Mouse (Mus musculus) frontal cortex, adult 2 months (tissue): ENCODE data around the gene Abi2. TPM values are rescaled to one million over a fixed set of nuclear protein-coding genes. Genes with fewer than 3 reads are reported as not detected.
A peak's percentile ranks its signal among the peaks of the same experiment; 100 is the strongest.
"Not testable (repeated sequence)": the region's sequence is repeated elsewhere in the genome, so short reads cannot be mapped to it uniquely, and the experiment has no call there.

Source experiments
- DNase-seq, 2 experiments: peaks; one replicate each; pipeline ENCODE4 v3.0.0; 2022; ENCODE audit warnings: low spot score in 1 of 2; ENCODE audit errors: extremely low spot score in 1 of 2
- polyA plus RNA-seq: library from polyadenylated mRNA; depleted of rRNA; stranded (reverse); fragments of >200 nt; gene quantifications from 2 replicates; pipeline ENCODE4 v1.2.3, GENCODE M21; 2012; rRNA removed

Gene Abi2
- 116 and 122 TPM in 2 replicates for polyA plus RNA-seq

- peak; percentile 70 to 90 for DNase-seq
Measured at GRCm38 (mm10) chr1:60409168-60409828, at the start of gene Abi2. TSS of gene Abi2 (plus strand) at chr1:60409619.

- DNase-seq, result no peak
Measured at GRCm38 (mm10) chr1:60361626-60362025, 47.8 kb upstream of the Abi2 start.

GRCm38 (mm10) chr1:60376556-60376955 is 32.9 kb upstream of the Abi2 start:
- no peak for DNase-seq

GRCm38 (mm10) chr1:60381910-60382309 is 27.5 kb upstream of the Abi2 start:
- DNase-seq, result peak in 1 of 2 experiments; percentile 61

GRCm38 (mm10) chr1:60404848-60405247 is 4.6 kb upstream of the Abi2 start:
- DNase-seq, result no peak

GRCm38 (mm10) chr1:60408501-60409167 is 785 bp upstream of the Abi2 start:
- no peak for DNase-seq

GRCm38 (mm10) chr1:60409928-60410817 is 754 bp downstream of the Abi2 start:
- peak; percentile 48 to 74 for DNase-seq

- no peak for DNase-seq
Measured at GRCm38 (mm10) chr1:60416724-60417123, 7.3 kb downstream of the Abi2 start.

- DNase-seq, result no peak
Measured at GRCm38 (mm10) chr1:60423882-60424281, 14.5 kb downstream of the Abi2 start.

GRCm38 (mm10) chr1:60428341-60428740 is 18.9 kb downstream of the Abi2 start:
- no peak for DNase-seq

GRCm38 (mm10) chr1:60428932-60429331 is 19.5 kb downstream of the Abi2 start:
- DNase-seq, result no peak

GRCm38 (mm10) chr1:60431531-60431930 is 22.1 kb downstream of the Abi2 start:
- no peak for DNase-seq

GRCm38 (mm10) chr1:60432497-60432896 is 23.1 kb downstream of the Abi2 start:
- no peak for DNase-seq

GRCm38 (mm10) chr1:60441438-60441837 is 32.0 kb downstream of the Abi2 start:
- not testable (repeated sequence) for DNase-seq

- DNase-seq, result no peak
Measured at GRCm38 (mm10) chr1:60447067-60447466, 37.6 kb downstream of the Abi2 start.

GRCm38 (mm10) chr1:60449896-60450295 is 40.5 kb downstream of the Abi2 start:
- DNase-seq, result no peak

- no peak for DNase-seq
Measured at GRCm38 (mm10) chr1:60460623-60461022, 51.2 kb downstream of the Abi2 start.

- peak in 1 of 2 experiments; percentile 62 for DNase-seq
Measured at GRCm38 (mm10) chr1:60469491-60469890, 60.1 kb downstream of the Abi2 start.

GRCm38 (mm10) chr1:60470541-60470940 is 61.1 kb downstream of the Abi2 start:
- no peak for DNase-seq

GRCm38 (mm10) chr1:60481561-60481960 is 72.1 kb downstream of the Abi2 start:
- no peak for DNase-seq

- DNase-seq, result no peak
Measured at GRCm38 (mm10) chr1:60482881-60483280, 73.5 kb downstream of the Abi2 start.
